Mouse (Mus musculus): ENCODE data around the gene Ssu72. TPM values are rescaled to one million over a fixed set of nuclear protein-coding genes. Genes with fewer than 3 reads are reported as not detected.

The Ssu72 gene
- total RNA-seq, 2 experiments from 2014 or later, result 89.2 to 98.0 TPM

GRCm38 (mm10) chr4:155761356-155762099 is 56.9 kb downstream of the Ssu72 start:
- intact Hi-C loops (cut with DNase I), result no loop called here
- no peak for TF ChIP-seq CTCF (IDR thresholded peaks at IDR 0.05)
- no peak for DNase-seq (ENCODE audit: extremely low spot score in 1 of 2, low spot score in 2 of 2)
- 0 out of 2 replicates have a peak overlapping the region, but pooled peaks have one; percentile 17 for H3K27ac ChIP-seq
- peak overlapping the region; percentile 78 for H3K4me3 ChIP-seq

- intact Hi-C loops (cut with DNase I), result no loop called here
- Histone ChIP-seq H3K4me3 (no peak overlapping the region), H3K27ac (no peak overlapping the region)
- no peak for DNase-seq (ENCODE audit: extremely low spot score in 1 of 2, low spot score in 2 of 2)
- no peak for TF ChIP-seq CTCF (IDR thresholded peaks at IDR 0.05)
Measured at GRCm38 (mm10) chr4:155762357-155762756, 57.8 kb downstream of the Ssu72 start.

GRCm38 (mm10) chr4:155769496-155769879 is 64.9 kb downstream of the Ssu72 start:
- no peak for DNase-seq (ENCODE audit: extremely low spot score in 1 of 2, low spot score in 2 of 2)
- intact Hi-C loops (cut with DNase I), result no loop called here
- no peak for TF ChIP-seq CTCF (IDR thresholded peaks at IDR 0.05)
- Histone ChIP-seq H3K27ac (peak overlapping the region; percentile 80; the same call in 1 of the 2 replicates), H3K4me3 (peak overlapping the region; percentile 61)

DNA sequence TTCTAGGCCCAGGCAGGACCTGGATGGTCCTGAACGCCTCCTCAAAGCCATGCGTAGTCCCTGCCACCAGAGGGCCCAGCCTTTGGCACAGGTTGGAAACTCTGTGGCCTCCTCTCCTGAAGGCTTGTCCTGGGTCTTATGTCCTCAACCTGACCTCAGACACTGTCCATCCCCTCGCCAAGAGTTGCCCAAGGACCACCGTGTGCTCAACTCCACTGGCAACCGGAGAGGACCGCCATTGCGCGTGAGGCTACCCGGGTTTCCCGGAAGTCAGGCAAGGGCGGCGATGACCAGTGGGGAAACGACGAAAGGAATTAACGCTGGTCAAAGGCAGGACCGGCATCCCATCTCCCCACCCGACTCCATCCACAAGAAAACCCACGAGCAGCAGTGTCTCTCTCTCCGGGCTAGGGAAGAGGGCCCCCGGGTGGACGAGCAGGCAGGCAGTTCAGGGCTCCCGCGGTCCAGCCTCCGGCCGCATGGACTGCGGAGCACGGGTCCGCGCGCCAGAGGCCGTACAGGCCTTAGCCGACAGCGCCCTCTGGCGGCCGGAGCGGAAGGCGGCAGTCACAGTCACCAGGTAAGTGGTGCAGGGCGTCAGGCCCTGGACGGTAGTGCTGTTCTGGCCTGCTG is 65.4 kb downstream of the Ssu72 start:
- TF ChIP-seq CTCF (IDR thresholded peaks at IDR 0.05), result peak; percentile 93
- DNase-seq (ENCODE audit: extremely low spot score in 1 of 2, low spot score in 2 of 2), result peak; percentile 89 to 93
- Histone ChIP-seq H3K4me3 (peak overlapping the region; percentile 61), H3K27ac (peak overlapping the region; percentile 80)
- intact Hi-C loops (cut with DNase I), result loop anchor here (1.0 kb wide), 1 partner anchor 49 kb away; no protein-coding TSS in a partner anchor

DNA sequence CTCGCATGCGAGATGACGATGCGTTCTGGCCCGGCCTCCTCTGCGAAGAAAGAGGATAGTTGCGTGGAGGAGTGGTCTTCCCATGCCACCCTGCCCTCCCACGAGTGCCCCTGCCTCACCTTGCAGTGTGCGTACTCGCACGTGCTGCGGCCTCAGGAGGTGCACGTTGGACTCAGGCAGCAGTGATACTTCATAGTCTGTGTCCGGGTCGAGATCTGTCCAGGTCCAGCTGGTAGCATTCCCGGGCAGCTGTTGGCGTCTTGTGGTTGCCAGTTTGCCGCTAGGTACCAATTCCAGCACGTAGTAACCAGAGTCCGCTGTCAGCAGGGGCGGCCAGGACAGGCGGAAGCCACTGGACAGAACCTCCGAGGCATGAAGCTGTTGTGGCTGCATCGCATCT is 66.0 kb downstream of the Ssu72 start:
- no peak for TF ChIP-seq CTCF (IDR thresholded peaks at IDR 0.05)
- H3K4me3 ChIP-seq, result peak overlapping the region; percentile 61
- intact Hi-C loops (cut with DNase I), result loop anchor here (1.0 kb wide), 1 partner anchor 49 kb away; no protein-coding TSS in a partner anchor
- no peak for DNase-seq (ENCODE audit: extremely low spot score in 1 of 2, low spot score in 2 of 2)
- H3K27ac ChIP-seq, result peak overlapping the region; percentile 80

GRCm38 (mm10) chr4:155771706-155772105 is 67.1 kb downstream of the Ssu72 start:
- Histone ChIP-seq H3K27ac (no peak overlapping the region), H3K4me3 (no peak overlapping the region)
- TF ChIP-seq CTCF (IDR thresholded peaks at IDR 0.05), result no peak
- no peak for DNase-seq (ENCODE audit: extremely low spot score in 1 of 2, low spot score in 2 of 2)
- intact Hi-C loops (cut with DNase I), result no loop called here

GRCm38 (mm10) chr4:155772786-155773185 is 68.2 kb downstream of the Ssu72 start:
- TF ChIP-seq CTCF (IDR thresholded peaks at IDR 0.05), result no peak
- H3K4me3 ChIP-seq, result peak overlapping the region; percentile 14
- no peak for DNase-seq (ENCODE audit: extremely low spot score in 1 of 2, low spot score in 2 of 2)
- intact Hi-C loops (cut with DNase I), result no loop called here
- no peak overlapping the region for H3K27ac ChIP-seq

DNA sequence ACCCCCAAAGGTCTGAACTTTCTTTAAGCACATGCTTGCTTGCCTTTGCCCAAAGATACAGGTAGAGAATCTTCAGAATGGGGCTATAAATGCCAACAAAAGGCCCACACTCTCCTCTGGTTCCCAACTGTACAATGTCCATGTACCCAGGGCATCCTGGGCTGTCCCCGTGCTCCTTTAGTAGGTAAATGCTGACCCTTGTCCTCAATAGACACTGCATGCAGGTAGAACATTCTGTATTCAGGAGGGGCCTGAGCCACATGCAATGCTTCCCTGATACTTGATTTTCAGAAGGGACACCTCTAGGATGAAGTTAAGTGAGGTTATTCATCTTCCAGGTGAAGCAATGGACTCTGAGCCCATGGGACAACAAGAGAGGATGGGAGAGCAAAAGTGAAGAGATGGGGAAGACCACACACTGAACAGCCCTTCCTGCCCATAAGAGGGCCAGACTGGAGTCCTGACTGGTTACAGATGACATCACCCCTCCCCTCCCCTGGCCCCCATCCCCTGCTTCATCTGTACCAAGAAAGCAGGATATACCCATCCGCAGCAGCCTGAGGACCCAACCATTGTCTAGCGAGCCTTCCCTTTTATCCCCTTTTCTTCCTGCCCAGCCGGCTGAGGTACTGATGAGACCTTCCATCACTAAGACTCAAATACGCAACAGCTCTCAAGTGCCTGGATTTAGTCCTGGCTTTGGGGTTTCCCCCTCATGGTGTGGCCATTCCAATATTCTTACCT is 68.9 kb downstream of the Ssu72 start:
- peak overlapping the region; percentile 66 for H3K4me3 ChIP-seq
- intact Hi-C loops (cut with DNase I), result no loop called here
- no peak for TF ChIP-seq CTCF (IDR thresholded peaks at IDR 0.05)
- peak overlapping the region; percentile 92 for H3K27ac ChIP-seq
- DNase-seq (ENCODE audit: extremely low spot score in 1 of 2, low spot score in 2 of 2), result no peak

GRCm38 (mm10) chr4:155774280-155774754 is 69.7 kb downstream of the Ssu72 start, which contains the start of gene Vwa1:
Gene Vwa1 (minus strand): TSS chr4:155774698.
- intact Hi-C loops (cut with DNase I), result no loop called here
- DNase-seq (ENCODE audit: extremely low spot score in 1 of 2, low spot score in 2 of 2), result peak; percentile 86 to 89
- no peak for TF ChIP-seq CTCF (IDR thresholded peaks at IDR 0.05)
- H3K4me3 ChIP-seq, result peak within 1 kb of the TSS; percentile 66
- peak within 1 kb of the TSS; percentile 92 for H3K27ac ChIP-seq

GRCm38 (mm10) chr4:155774971-155775740 is 70.6 kb downstream of the Ssu72 start:
- no peak for TF ChIP-seq CTCF (IDR thresholded peaks at IDR 0.05)
- Histone ChIP-seq H3K27ac (peak overlapping the region; percentile 92), H3K4me3 (peak overlapping the region; percentile 66)
- peak in 1 of 2 experiments; percentile 54 for DNase-seq (ENCODE audit: extremely low spot score in 1 of 2, low spot score in 2 of 2)
- intact Hi-C loops (cut with DNase I), result no loop called here

DNA sequence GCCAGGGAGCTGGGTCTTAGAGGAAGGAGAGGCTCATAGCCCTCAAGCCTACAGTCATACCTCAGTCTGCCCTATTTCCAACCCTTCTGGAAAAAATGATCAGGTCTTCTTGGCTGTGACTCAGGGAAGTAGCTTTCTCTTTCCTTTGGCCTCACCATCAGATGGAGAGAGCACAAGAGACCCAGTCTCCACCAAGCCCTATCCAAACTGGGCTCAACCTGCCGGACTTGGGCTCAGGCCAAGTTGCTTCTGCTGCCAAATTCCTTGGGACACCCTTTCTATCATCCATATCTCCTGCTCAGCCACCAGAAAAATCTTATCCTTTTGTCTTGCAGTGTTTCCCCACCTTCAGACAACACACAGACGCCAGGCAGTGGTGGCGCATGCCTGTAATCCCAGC is 71.3 kb downstream of the Ssu72 start:
- no peak for TF ChIP-seq CTCF (IDR thresholded peaks at IDR 0.05)
- no peak for DNase-seq (ENCODE audit: extremely low spot score in 1 of 2, low spot score in 2 of 2)
- Histone ChIP-seq H3K27ac (peak overlapping the region; percentile 92), H3K4me3 (no peak overlapping the region)
- intact Hi-C loops (cut with DNase I), result no loop called here
